Mouse (Mus musculus) hindlimb bud, embryonic 11.5 days (tissue): ENCODE measurements around the gene Nuak2.

Source experiments
- DNase-seq: peaks from one replicate; pipeline ENCODE4 v3.0.0-alpha.2; 2012; ENCODE audit warnings: low read depth, low spot score; ENCODE audit errors: extremely low spot score

The Nuak2 gene

GRCm38 (mm10) chr1:132322711-132323542 lies 7.0 kb downstream of the Nuak2 start:
- no peak for DNase-seq

- DNase-seq = no peak
Measured at GRCm38 (mm10) chr1:132326777-132327176, 10.9 kb downstream of the Nuak2 start.

- no peak for DNase-seq
Measured at GRCm38 (mm10) chr1:132327477-132327876, 11.6 kb downstream of the Nuak2 start.

- no peak for DNase-seq
Measured at GRCm38 (mm10) chr1:132328565-132328964, 12.6 kb downstream of the Nuak2 start.

GRCm38 (mm10) chr1:132329656-132330055 lies 13.7 kb downstream of the Nuak2 start:
- DNase-seq = no peak

- DNase-seq = no peak
Measured at GRCm38 (mm10) chr1:132330397-132330796, 14.5 kb downstream of the Nuak2 start.

- DNase-seq = no peak
Measured at GRCm38 (mm10) chr1:132331283-132331682, 15.4 kb downstream of the Nuak2 start.

GRCm38 (mm10) chr1:132333201-132333600 lies 17.3 kb downstream of the Nuak2 start:
- no peak for DNase-seq

- no peak for DNase-seq
Measured at GRCm38 (mm10) chr1:132333675-132334141, 17.8 kb downstream of the Nuak2 start.

GRCm38 (mm10) chr1:132334178-132334801 lies 18.4 kb downstream of the Nuak2 start:
- DNase-seq = no peak

GRCm38 (mm10) chr1:132335378-132335965 lies 19.5 kb downstream of the Nuak2 start:
- DNase-seq = no peak

GRCm38 (mm10) chr1:132336921-132337320 lies 21.0 kb downstream of the Nuak2 start:
- no peak for DNase-seq

- no peak for DNase-seq
Measured at GRCm38 (mm10) chr1:132338027-132338660, 22.2 kb downstream of the Nuak2 start.

- no peak for DNase-seq
Measured at GRCm38 (mm10) chr1:132341731-132342501, 26.0 kb downstream of the Nuak2 start.

- DNase-seq = no peak
Measured at GRCm38 (mm10) chr1:132342518-132342917, 26.6 kb downstream of the Nuak2 start.

GRCm38 (mm10) chr1:132343191-132343590 lies 27.3 kb downstream of the Nuak2 start:
- no peak for DNase-seq

GRCm38 (mm10) chr1:132343656-132344055 lies 27.7 kb downstream of the Nuak2 start:
- no peak for DNase-seq

GRCm38 (mm10) chr1:132345514-132345913 lies 29.6 kb downstream of the Nuak2 start:
- no peak for DNase-seq

- DNase-seq = no peak
Measured at GRCm38 (mm10) chr1:132346134-132346851, 30.4 kb downstream of the Nuak2 start.

- DNase-seq = no peak
Measured at GRCm38 (mm10) chr1:132346951-132347350, 31.0 kb downstream of the Nuak2 start.
